Mouse (Mus musculus): ENCODE measurements around the gene Hddc3.

DNA sequence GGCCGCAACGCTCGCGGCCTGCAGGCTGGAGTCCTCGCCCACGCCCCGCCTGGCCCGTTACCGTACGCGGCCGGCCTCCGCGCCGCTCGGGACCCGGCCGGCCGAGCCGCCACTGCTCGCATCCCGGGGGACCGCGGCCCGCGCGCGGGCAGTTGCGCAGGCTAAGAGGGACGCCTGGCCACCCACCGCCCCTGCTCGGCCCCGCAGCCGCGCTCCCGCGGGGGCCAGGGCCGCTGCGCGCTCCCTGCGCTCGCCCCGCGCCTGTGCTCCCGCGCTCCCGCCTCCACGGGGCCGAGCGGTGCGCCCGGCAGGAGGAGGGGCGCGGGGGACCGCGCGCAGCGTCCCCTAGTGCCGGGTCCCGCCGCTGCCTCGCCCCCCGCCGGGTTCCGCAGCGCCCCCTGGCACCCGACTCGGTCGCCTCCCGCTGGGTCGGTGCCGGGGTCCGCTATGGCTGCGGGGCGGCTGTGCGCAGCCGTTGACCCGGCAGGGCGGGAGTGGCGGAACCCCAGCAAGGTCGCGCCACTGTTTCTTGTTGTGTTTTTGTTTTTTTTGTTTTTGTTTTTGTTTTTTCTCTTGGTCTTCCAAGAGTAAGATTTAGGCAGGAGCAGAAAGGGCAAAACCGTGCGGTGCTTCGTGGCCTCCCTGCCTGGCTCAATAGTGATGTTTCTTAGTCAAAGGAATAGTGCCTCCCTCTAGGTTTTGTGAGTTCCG is 28.3 kb downstream of the Hddc3 start, which contains the start of gene Man2a2:
- peak; percentile 43; the same call in 1 of the 2 replicates for TF ChIP-seq CTCF (IDR thresholded peaks at IDR 0.05; ENCODE audit: extremely low read depth, insufficient read length, insufficient replicate concordance, low read depth, low read length)
- no peak for TF ChIP-seq POLR2A (IDR thresholded peaks at IDR 0.05; ENCODE audit: low read depth, low read length)

Data from small intestine, adult 2 months (tissue).